Mouse (Mus musculus) testis, adult 2 months (tissue): ENCODE measurements around the gene Tpra1. TPM values are rescaled to one million over a fixed set of nuclear protein-coding genes. Genes with fewer than 3 reads are reported as not detected.
A peak's percentile ranks its signal among the peaks of the same experiment; 100 is the strongest.

ENCODE experiments used
- H3K27ac ChIP-seq: fragments of 200-500 bp; 2 replicates; pipeline ENCODE4 v1.5.1; 2012; ENCODE audit warnings: low read depth, low read length; ENCODE audit not compliant: control insufficient read depth, insufficient read depth
- H3K27me3 ChIP-seq: fragments of 200-500 bp; 2 replicates; pipeline ENCODE4 v1.6.1; 2012; ENCODE audit warnings: mild to moderate bottlenecking, low read length, moderate library complexity; ENCODE audit not compliant: control insufficient read depth, insufficient read depth
- H3K36me3 ChIP-seq: fragments of 200-500 bp; 2 replicates; pipeline ENCODE4 v1.6.1; 2012; ENCODE audit warnings: mild to moderate bottlenecking, low read length; ENCODE audit not compliant: control insufficient read depth, insufficient read depth
- H3K4me1 ChIP-seq: fragments of 200-500 bp; 2 replicates; pipeline ENCODE4 v1.6.1; 2012; ENCODE audit warnings: low read length; ENCODE audit not compliant: control insufficient read depth, insufficient read depth
- H3K4me3 ChIP-seq: fragments of 200-500 bp; 2 replicates; pipeline ENCODE4 v1.5.1; 2012; ENCODE audit warnings: low read depth, mild to moderate bottlenecking, low read length, moderate library complexity, mixed read lengths; ENCODE audit not compliant: control insufficient read depth
- CTCF ChIP-seq: fragments of 200-500 bp; IDR thresholded peaks from 2 replicates; pipeline ENCODE4 v1.5.1; 2012; ENCODE audit warnings: low read depth, mild to moderate bottlenecking, inconsistent platforms, low read length, moderate library complexity; ENCODE audit not compliant: control insufficient read depth, insufficient read depth, insufficient replicate concordance
- POLR2A ChIP-seq: fragments of 200-500 bp; IDR thresholded peaks from 2 replicates; pipeline ENCODE4 v1.6.1; 2012; ENCODE audit warnings: low read depth, mild to moderate bottlenecking, inconsistent platforms, low read length, moderate library complexity; ENCODE audit not compliant: control insufficient read depth
- polyA plus RNA-seq: library from polyadenylated mRNA; depleted of rRNA; stranded (reverse); fragments of >200 nt; gene quantifications from 2 replicates; pipeline ENCODE4 v1.2.3, GENCODE M21; 2012

The Tpra1 gene
- polyA plus RNA-seq, 1 experiment: 17.1 TPM

GRCm38 (mm10) chr6:88927595-88927994 is 25.5 kb downstream of the Tpra1 start:
- H3K27ac ChIP-seq: no peak overlapping the region
- TF ChIP-seq POLR2A (no peak), CTCF (peak; percentile 96; the same call in 1 of the 2 replicates)
- peaks cover 8% of the 10 kb centered on the region for H3K4me1 ChIP-seq
- no peaks in the 10 kb centered on the region for H3K36me3 ChIP-seq
- no peak overlapping the region for H3K4me3 ChIP-seq
- H3K27me3 ChIP-seq: no peaks in the 10 kb centered on the region

- TF ChIP-seq POLR2A: no peak
- TF ChIP-seq CTCF: no peak
Measured at GRCm38 (mm10) chr6:88928026-88928425, 26.0 kb downstream of the Tpra1 start.

GRCm38 (mm10) chr6:88928576-88928975 is 26.5 kb downstream of the Tpra1 start:
- H3K27me3 ChIP-seq: no peaks in the 10 kb centered on the region
- H3K27ac ChIP-seq: no peak overlapping the region
- H3K4me1 ChIP-seq: peaks cover 8% of the 10 kb centered on the region
- H3K36me3 ChIP-seq: no peaks in the 10 kb centered on the region
- H3K4me3 ChIP-seq: no peak overlapping the region
- TF ChIP-seq CTCF: no peak
- TF ChIP-seq POLR2A: no peak

More at GRCm38 (mm10) chr6:88928026-88928425, 26.0 kb downstream of the Tpra1 start:
- Histone ChIP-seq H3K4me3 (no peak overlapping the region), H3K27ac (no peak overlapping the region), H3K36me3 (no peaks in the 10 kb centered on the region), H3K27me3 (no peaks in the 10 kb centered on the region), H3K4me1 (peaks cover 8% of the 10 kb centered on the region)

- Histone ChIP-seq H3K27ac (no peak overlapping the region), H3K27me3 (no peaks in the 10 kb centered on the region), H3K4me3 (no peak overlapping the region), H3K4me1 (peaks cover 5% of the 10 kb centered on the region), H3K36me3 (no peaks in the 10 kb centered on the region)
- no peak for TF ChIP-seq POLR2A
- TF ChIP-seq CTCF: no peak
Measured at GRCm38 (mm10) chr6:88929451-88929850, 27.4 kb downstream of the Tpra1 start.

GRCm38 (mm10) chr6:88930049-88930448 is 28.0 kb downstream of the Tpra1 start:
- Histone ChIP-seq H3K27ac (no peak overlapping the region), H3K4me3 (no peak overlapping the region), H3K4me1 (peaks cover 5% of the 10 kb centered on the region), H3K27me3 (no peaks in the 10 kb centered on the region), H3K36me3 (no peaks in the 10 kb centered on the region)
- TF ChIP-seq CTCF (no peak), POLR2A (no peak)

GRCm38 (mm10) chr6:88931449-88931848 is 29.4 kb downstream of the Tpra1 start:
- H3K4me1 ChIP-seq: peaks cover 5% of the 10 kb centered on the region
- no peak overlapping the region for H3K4me3 ChIP-seq
- no peaks in the 10 kb centered on the region for H3K36me3 ChIP-seq
- H3K27ac ChIP-seq: no peak overlapping the region
- no peak for TF ChIP-seq POLR2A
- no peak for TF ChIP-seq CTCF
- H3K27me3 ChIP-seq: no peaks in the 10 kb centered on the region

- H3K36me3 ChIP-seq: no peaks in the 10 kb centered on the region
- H3K27ac ChIP-seq: no peak overlapping the region
- H3K4me1 ChIP-seq: no peaks in the 10 kb centered on the region
- TF ChIP-seq CTCF (no peak), POLR2A (no peak)
- H3K27me3 ChIP-seq: no peaks in the 10 kb centered on the region
- no peak overlapping the region for H3K4me3 ChIP-seq
Measured at GRCm38 (mm10) chr6:88934132-88934531, 32.1 kb downstream of the Tpra1 start.

- no peaks in the 10 kb centered on the region for H3K36me3 ChIP-seq
- H3K4me1 ChIP-seq: no peaks in the 10 kb centered on the region
- H3K4me3 ChIP-seq: no peak overlapping the region
- TF ChIP-seq POLR2A: no peak
- TF ChIP-seq CTCF: no peak
- no peak overlapping the region for H3K27ac ChIP-seq
- no peaks in the 10 kb centered on the region for H3K27me3 ChIP-seq
Measured at GRCm38 (mm10) chr6:88934816-88935215, 32.8 kb downstream of the Tpra1 start.
